Mouse (Mus musculus): ENCODE results near the gene Olfr279. TPM values are rescaled to one million over a fixed set of nuclear protein-coding genes. Genes with fewer than 3 reads are reported as not detected.

Olfr279 gene
- polyA plus RNA-seq (2017; shearing (Covaris generic)), result 0.21 TPM

GRCm38 (mm10) chr15:98492102-98492501 lies at the start of gene Olfr279:
Gene Olfr279 (plus strand): TSS chr15:98492402.

DNA sequence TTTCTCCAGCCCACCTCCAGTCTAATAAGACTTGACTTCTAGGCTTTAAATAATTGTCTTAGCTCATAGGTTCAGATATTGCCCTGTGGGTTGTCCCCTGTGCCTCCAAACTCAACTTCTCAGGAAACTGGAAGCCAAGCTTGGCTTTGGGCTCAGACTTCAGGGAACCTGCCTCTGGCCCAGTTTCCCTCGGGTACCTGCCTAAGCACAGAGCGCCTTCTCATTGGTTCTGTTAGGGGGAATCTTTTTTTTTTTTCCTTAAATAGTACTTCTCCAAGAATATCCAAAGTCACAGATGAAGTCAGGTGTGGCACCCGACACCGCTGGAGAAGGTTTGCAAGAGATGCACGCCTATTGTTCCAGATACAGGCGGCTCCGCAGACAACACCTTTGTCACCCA lies 39.9 kb upstream of the Olfr279 start, which contains the start of gene Olfr281:
Olfr281 (plus strand) TSS at position 301 of the 400 bp plus-strand sequence.

GRCm38 (mm10) chr15:98469596-98469995 lies 22.6 kb upstream of the Olfr279 start, which contains the start of gene OR5BS1P:
Gene OR5BS1P (plus strand): TSS chr15:98469896.

GRCm38 (mm10) chr15:98482701-98483100 lies 9.5 kb upstream of the Olfr279 start, which contains the start of gene Lalba:
Gene Lalba (minus strand): TSS chr15:98482721.

GRCm38 (mm10) chr15:98533881-98534627 lies 41.9 kb downstream of the Olfr279 start, which contains the start of gene Kansl2:
Gene Kansl2 (minus strand): TSS chr15:98534264.

Other genes with a start within 250 kb of the Olfr279 start
- gene H1fnt, start 235.1 kb upstream of the Olfr279 start, polyA plus RNA-seq (2017; shearing (Covaris generic)), result not detected
- not detected for gene Zfp641, start 196.2 kb upstream of the Olfr279 start, polyA plus RNA-seq (2017; shearing (Covaris generic))
- 0.10 TPM for gene Olfr285, start 175.0 kb upstream of the Olfr279 start, polyA plus RNA-seq (2017; shearing (Covaris generic))
- not detected for gene Olfr284, start 151.4 kb upstream of the Olfr279 start, polyA plus RNA-seq (2017; shearing (Covaris generic))
- gene Olfr283, start 111.5 kb upstream of the Olfr279 start, polyA plus RNA-seq (2017; shearing (Covaris generic)), result not detected
- not detected for gene Olfr282, start 61.2 kb upstream of the Olfr279 start, polyA plus RNA-seq (2017; shearing (Covaris generic))
- gene Olfr281, start 39.8 kb upstream of the Olfr279 start, polyA plus RNA-seq (2017; shearing (Covaris generic)), result 0.55 TPM
- not detected for gene OR5BS1P, start 22.5 kb upstream of the Olfr279 start, polyA plus RNA-seq (2017; shearing (Covaris generic))
- gene Lalba, start 9.7 kb upstream of the Olfr279 start, polyA plus RNA-seq (2017; shearing (Covaris generic)), result not detected
- gene Kansl2, start 41.9 kb downstream of the Olfr279 start, polyA plus RNA-seq (2017; shearing (Covaris generic)), result 71.2 TPM
- gene Ccnt1, start 78.5 kb downstream of the Olfr279 start, polyA plus RNA-seq (2017; shearing (Covaris generic)), result 124 TPM
- gene 4930415O20Rik, start 78.6 kb downstream of the Olfr279 start, polyA plus RNA-seq (2017; shearing (Covaris generic)), result not detected
- 0.56 TPM for gene Adcy6, start 117.7 kb downstream of the Olfr279 start, polyA plus RNA-seq (2017; shearing (Covaris generic))
- gene Cacnb3, start 138.4 kb downstream of the Olfr279 start, polyA plus RNA-seq (2017; shearing (Covaris generic)), result 0.99 TPM
- 26.5 TPM for gene Ddx23, start 170.5 kb downstream of the Olfr279 start, polyA plus RNA-seq (2017; shearing (Covaris generic))
- 3.1 TPM for gene Rnd1, start 185.1 kb downstream of the Olfr279 start, polyA plus RNA-seq (2017; shearing (Covaris generic))
- 0.48 TPM for gene Ccdc65, start 215.8 kb downstream of the Olfr279 start, polyA plus RNA-seq (2017; shearing (Covaris generic))
- gene Fkbp11, start 235.8 kb downstream of the Olfr279 start, polyA plus RNA-seq (2017; shearing (Covaris generic)), result not detected